Mouse (Mus musculus) neural tube, embryonic 13.5 days (tissue): ENCODE results near the gene Lmbr1l. TPM values are rescaled to one million over a fixed set of nuclear protein-coding genes. Genes with fewer than 3 reads are reported as not detected.

Experiments used
- ATAC-seq: fragments of 200-750 bp; cut with Nextera tagmentation; 2 replicates; pipeline ENCODE4 v1.8.0; 2017; ENCODE audit warnings: low read depth, mild to moderate bottlenecking, moderate TSS enrichment, moderate library complexity
- H3K27ac ChIP-seq: fragments of 300-500 bp; sonication (generic); replicated peaks from 2 replicates; pipeline ENCODE4 v1.5.1; 2015; ENCODE audit warnings: moderate library complexity, mild to moderate bottlenecking, inconsistent platforms
- H3K27me3 ChIP-seq: fragments of 300-500 bp; sonication (generic); 2 replicates; pipeline ENCODE4 v1.6.1; 2015; ENCODE audit warnings: mild to moderate bottlenecking, inconsistent platforms
- H3K36me3 ChIP-seq: fragments of 300-500 bp; sonication (generic); 2 replicates; pipeline ENCODE4 v1.6.1; 2015; ENCODE audit warnings: mild to moderate bottlenecking, inconsistent platforms
- H3K4me1 ChIP-seq: fragments of 300-500 bp; sonication (generic); replicated peaks from 2 replicates; pipeline ENCODE4 v1.6.1; 2015; ENCODE audit warnings: inconsistent platforms
- H3K4me2 ChIP-seq: fragments of 300-500 bp; sonication (generic); 2 replicates; pipeline ENCODE4 v1.6.1; 2015; ENCODE audit warnings: inconsistent platforms, mild to moderate bottlenecking, moderate library complexity
- H3K4me3 ChIP-seq: fragments of 300-500 bp; sonication (generic); 2 replicates; pipeline ENCODE4 v1.5.1; 2015; ENCODE audit warnings: mild to moderate bottlenecking, inconsistent platforms
- H3K9ac ChIP-seq: fragments of 300-500 bp; sonication (generic); 2 replicates; pipeline ENCODE4 v1.6.1; 2015; ENCODE audit warnings: moderate library complexity, mild to moderate bottlenecking, inconsistent platforms
- H3K9me3 ChIP-seq: fragments of 300-500 bp; sonication (generic); 2 replicates; pipeline ENCODE4 v1.6.1; 2016; ENCODE audit warnings: inconsistent platforms
- WGBS: fragments of 180-500 bp; shearing (Covaris S2); methylation state at CpG from one replicate; pipeline ENCODE4 v1.1.7; 2015; 5-methylcytosine and 5-hydroxymethylcytosine counted together
- polyA plus RNA-seq: library from polyadenylated mRNA; unstranded; fragments of >200 nt; fragmentation: Nextera tagmentation; extraction: Ambion mirVana; gene quantifications from 2 replicates; pipeline ENCODE4 v1.2.1, GENCODE M21; 2015

Gene Lmbr1l
- 34.9 and 39.0 TPM in 2 replicates for polyA plus RNA-seq

- H3K36me3 ChIP-seq = peaks cover 23% of the 10 kb centered on the region
- H3K4me3 ChIP-seq = peak within 1 kb of the TSS; percentile 84
- peak within 1 kb of the TSS; percentile 95 for H3K27ac ChIP-seq
- H3K9me3 ChIP-seq = no peaks in the 10 kb centered on the region
- peak within 1 kb of the TSS; percentile 92 for H3K9ac ChIP-seq
- peak; percentile 99 for ATAC-seq
- under 1% methylated on average over 82 of the region's 82 CpGs for WGBS
- H3K27me3 ChIP-seq = no peaks in the 10 kb centered on the region
- peaks cover 36% of the 10 kb centered on the region for H3K4me1 ChIP-seq
- H3K4me2 ChIP-seq = peak within 1 kb of the TSS; percentile 79
Measured at GRCm38 (mm10) chr15:98917538-98918498, at the start of gene Lmbr1l. Lmbr1l (minus strand) TSS chr15:98918231.

GRCm38 (mm10) chr15:98959531-98959930 is 41.5 kb upstream of the Lmbr1l start:
- Histone ChIP-seq H3K4me2 (no peak overlapping the region), H3K9ac (no peak overlapping the region), H3K27ac (no peak overlapping the region), H3K9me3 (0 out of 2 replicates have a peak, but pooled peaks cover 6% of the 10 kb centered on the region), H3K4me1 (peaks cover 16% of the 10 kb centered on the region), H3K27me3 (no peaks in the 10 kb centered on the region), H3K36me3 (no peaks in the 10 kb centered on the region), H3K4me3 (no peak overlapping the region)
- no peak for ATAC-seq
- WGBS = 90% methylated on average over 3 of the region's 3 CpGs

GRCm38 (mm10) chr15:98958901-98959420 is 40.9 kb upstream of the Lmbr1l start:
- H3K9me3 ChIP-seq = 0 out of 2 replicates have a peak, but pooled peaks cover 3% of the 10 kb centered on the region
- H3K36me3 ChIP-seq = no peaks in the 10 kb centered on the region
- ATAC-seq = no peak
- H3K27me3 ChIP-seq = no peaks in the 10 kb centered on the region
- 84% methylated on average over 4 of the region's 4 CpGs for WGBS
- no peak overlapping the region for H3K4me3 ChIP-seq
- H3K9ac ChIP-seq = no peak overlapping the region
- no peak overlapping the region for H3K4me2 ChIP-seq
- no peak overlapping the region for H3K27ac ChIP-seq
- H3K4me1 ChIP-seq = peaks cover 16% of the 10 kb centered on the region

GRCm38 (mm10) chr15:98957475-98957874 is 39.4 kb upstream of the Lmbr1l start:
- peaks cover 16% of the 10 kb centered on the region for H3K4me1 ChIP-seq
- no peaks in the 10 kb centered on the region for H3K36me3 ChIP-seq
- no peaks in the 10 kb centered on the region for H3K27me3 ChIP-seq
- 84% methylated on average over 5 of the region's 5 CpGs for WGBS
- no peak for ATAC-seq
- no peak overlapping the region for H3K4me3 ChIP-seq
- no peak overlapping the region for H3K4me2 ChIP-seq
- H3K9me3 ChIP-seq = no peaks in the 10 kb centered on the region
- H3K27ac ChIP-seq = no peak overlapping the region
- H3K9ac ChIP-seq = no peak overlapping the region

- Histone ChIP-seq H3K27ac (peak overlapping the region; percentile 100), H3K4me2 (peak overlapping the region; percentile 74), H3K36me3 (peaks cover 2% of the 10 kb centered on the region), H3K4me3 (no peak overlapping the region; the same call in 1 of the 2 replicates), H3K4me1 (peaks cover 16% of the 10 kb centered on the region), H3K9me3 (no peaks in the 10 kb centered on the region), H3K27me3 (no peaks in the 10 kb centered on the region), H3K9ac (peak overlapping the region; percentile 100)
- no peak for ATAC-seq
- WGBS = 54% methylated on average over 4 of the region's 4 CpGs
Measured at GRCm38 (mm10) chr15:98956000-98956399, 38.0 kb upstream of the Lmbr1l start.

GRCm38 (mm10) chr15:98955324-98955723 is 37.3 kb upstream of the Lmbr1l start:
- Histone ChIP-seq H3K27ac (peak overlapping the region; percentile 100), H3K4me1 (peaks cover 16% of the 10 kb centered on the region), H3K4me2 (peak overlapping the region; percentile 74), H3K9me3 (no peaks in the 10 kb centered on the region), H3K36me3 (peaks cover 5% of the 10 kb centered on the region), H3K4me3 (peak overlapping the region; percentile 95), H3K9ac (peak overlapping the region; percentile 100), H3K27me3 (no peaks in the 10 kb centered on the region)
- ATAC-seq = no peak
- WGBS = 34% methylated on average over 4 of the region's 4 CpGs

GRCm38 (mm10) chr15:98954425-98955253 is 36.6 kb upstream of the Lmbr1l start:
- H3K9me3 ChIP-seq = no peaks in the 10 kb centered on the region
- H3K27me3 ChIP-seq = no peaks in the 10 kb centered on the region
- H3K27ac ChIP-seq = peak overlapping the region; percentile 100
- H3K4me3 ChIP-seq = peak overlapping the region; percentile 95
- WGBS = 2% methylated on average over 14 of the region's 14 CpGs
- peak; percentile 24 for ATAC-seq
- peaks cover 7% of the 10 kb centered on the region for H3K36me3 ChIP-seq
- peak overlapping the region; percentile 100 for H3K9ac ChIP-seq
- H3K4me1 ChIP-seq = peaks cover 18% of the 10 kb centered on the region
- peak overlapping the region; percentile 74 for H3K4me2 ChIP-seq

- peak; percentile 97 for ATAC-seq
- WGBS = 1% methylated on average over 28 of the region's 28 CpGs
- Histone ChIP-seq H3K9ac (peak within 1 kb of the TSS; percentile 100), H3K36me3 (peaks cover 12% of the 10 kb centered on the region), H3K27ac (peak within 1 kb of the TSS; percentile 100), H3K4me2 (peak within 1 kb of the TSS; percentile 74), H3K27me3 (no peaks in the 10 kb centered on the region), H3K4me3 (peak within 1 kb of the TSS; percentile 95), H3K9me3 (no peaks in the 10 kb centered on the region), H3K4me1 (peaks cover 28% of the 10 kb centered on the region)
Measured at GRCm38 (mm10) chr15:98953401-98954356, 35.6 kb upstream of the Lmbr1l start, which contains the start of the genes Gm49450 and Tuba1a. Gm49450 (minus strand) TSS chr15:98953551. Tuba1a (minus strand) TSS chr15:98953703.

GRCm38 (mm10) chr15:98952751-98953400 is 34.8 kb upstream of the Lmbr1l start:
- Histone ChIP-seq H3K9me3 (no peaks in the 10 kb centered on the region), H3K4me2 (peak overlapping the region; percentile 74), H3K4me1 (peaks cover 36% of the 10 kb centered on the region), H3K27me3 (no peaks in the 10 kb centered on the region), H3K4me3 (peak overlapping the region; percentile 95), H3K9ac (peak overlapping the region; percentile 100), H3K27ac (peak overlapping the region; percentile 100), H3K36me3 (peaks cover 12% of the 10 kb centered on the region)
- under 1% methylated on average over 41 of the region's 41 CpGs for WGBS
- ATAC-seq = peak; percentile 54

- peaks cover 12% of the 10 kb centered on the region for H3K36me3 ChIP-seq
- H3K4me1 ChIP-seq = peaks cover 38% of the 10 kb centered on the region
- H3K9me3 ChIP-seq = no peaks in the 10 kb centered on the region
- peak overlapping the region; percentile 100 for H3K27ac ChIP-seq
- H3K9ac ChIP-seq = peak overlapping the region; percentile 100
- H3K27me3 ChIP-seq = no peaks in the 10 kb centered on the region
- H3K4me2 ChIP-seq = peak overlapping the region; percentile 74
- ATAC-seq = 0 out of 2 replicates have a peak, but pooled peaks have one; percentile 9
- peak overlapping the region; percentile 95 for H3K4me3 ChIP-seq
- 1% methylated on average over 5 of the region's 5 CpGs for WGBS
Measured at GRCm38 (mm10) chr15:98952063-98952455, 34.0 kb upstream of the Lmbr1l start.
